Mouse (Mus musculus): ENCODE measurements at regions not wholly inside any gene's neighbourhood (a gene's known extent, or its start where the extent isn't known, plus 50 kb on each side); places are given as distances from the start of the nearest gene placed in this dataset.
A peak's percentile ranks its signal among the peaks of the same experiment; 100 is the strongest.

DNA sequence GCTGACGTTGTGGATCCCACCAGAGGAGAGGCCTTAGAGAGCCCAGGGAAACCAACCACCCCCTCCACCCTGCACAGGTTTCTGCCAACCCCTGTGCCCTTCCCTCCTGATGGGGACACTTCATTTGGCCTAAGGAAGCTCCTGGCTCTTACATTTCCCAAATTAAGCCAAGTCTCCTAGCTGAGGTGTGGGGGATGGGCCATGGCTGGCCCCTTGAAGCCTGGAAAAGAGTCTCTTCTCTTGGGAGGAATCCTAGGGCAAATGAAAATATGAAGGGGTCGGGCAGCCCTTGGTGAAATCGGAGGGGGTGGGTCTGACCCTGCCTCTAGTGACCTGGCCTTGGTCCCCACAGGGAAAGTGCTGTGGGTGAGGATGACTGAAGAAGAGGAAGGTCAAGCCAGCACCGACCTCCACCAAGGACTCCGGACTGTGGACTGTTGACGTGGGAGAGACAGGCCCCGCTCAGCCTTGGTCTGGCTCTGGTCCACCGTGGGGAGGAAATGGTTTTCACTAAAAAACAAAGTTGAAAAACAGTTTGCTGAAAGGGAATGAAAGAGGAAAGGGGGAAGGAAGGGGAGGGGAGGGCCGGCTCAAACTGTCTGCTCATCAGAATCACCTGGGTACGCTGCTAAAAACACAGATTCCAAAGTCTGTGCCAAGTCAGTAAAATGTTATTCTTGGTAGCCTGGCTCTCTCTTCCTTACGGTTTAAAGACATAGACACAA, 150.0 kb downstream of the Zfp36l2 start:
- Histone ChIP-seq H3K27ac (replicated peaks; ENCODE audit: low read depth, low read length) (0 out of 2 replicates have a peak overlapping the region, but pooled peaks have one; percentile 13), H3K9me3 (replicated peaks; ENCODE audit: control insufficient read depth, low read length) (no peaks in the 10 kb centered on the region), H3K36me3 (replicated peaks; ENCODE audit: control insufficient read depth, insufficient read depth, low read depth, low read length) (no peaks in the 10 kb centered on the region), H3K9ac (replicated peaks; ENCODE audit: low read length) (no peak overlapping the region), H3K4me1 (ENCODE audit: control insufficient read depth, insufficient read depth, low read length) (peaks cover 4% of the 10 kb centered on the region), H3K27me3 (ENCODE audit: control insufficient read depth, insufficient read depth, low read length) (no peaks in the 10 kb centered on the region), H3K4me3 (ENCODE audit: low read depth, low read length) (no peak overlapping the region), H3K4me2 (ENCODE audit: low read depth, low read length) (no peak overlapping the region)
- DNase-seq (ENCODE audit: low spot score) (no peak), ATAC-seq (replicated peaks; ENCODE audit: insufficient number of reproducible peaks, low FRiP score, low TSS enrichment, low read depth) (no peak)
- WGBS = 65% methylated on average over 11 of the region's 11 CpGs

DNA sequence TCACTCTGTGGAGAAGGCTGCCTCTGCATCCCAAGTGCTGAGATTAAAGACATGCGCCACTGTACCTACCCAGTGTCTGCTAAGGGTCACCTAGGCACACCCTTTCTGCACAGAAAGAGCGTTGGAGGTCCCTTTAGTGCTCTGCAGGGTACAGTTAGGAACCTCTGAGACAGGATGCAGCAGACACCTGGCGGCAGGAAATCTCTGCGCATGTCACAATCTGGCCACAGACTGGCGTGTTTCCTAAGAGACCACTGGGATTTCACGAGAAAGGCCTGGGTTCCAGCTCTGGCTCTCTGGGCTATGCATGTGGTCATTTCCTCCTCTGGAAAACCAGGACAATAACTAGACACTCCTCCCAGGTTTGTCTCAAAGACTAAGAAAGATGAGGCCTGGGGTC, 151.7 kb downstream of the Zfp36l2 start:
- Histone ChIP-seq H3K4me1 (ENCODE audit: control insufficient read depth, insufficient read depth, low read length) (peaks cover 8% of the 10 kb centered on the region), H3K36me3 (replicated peaks; ENCODE audit: control insufficient read depth, insufficient read depth, low read depth, low read length) (no peaks in the 10 kb centered on the region), H3K4me3 (ENCODE audit: low read depth, low read length) (no peak overlapping the region), H3K9ac (replicated peaks; ENCODE audit: low read length) (no peak overlapping the region), H3K27me3 (ENCODE audit: control insufficient read depth, insufficient read depth, low read length) (no peaks in the 10 kb centered on the region), H3K9me3 (replicated peaks; ENCODE audit: control insufficient read depth, low read length) (no peaks in the 10 kb centered on the region), H3K27ac (replicated peaks; ENCODE audit: low read depth, low read length) (no peak overlapping the region), H3K4me2 (ENCODE audit: low read depth, low read length) (no peak overlapping the region)
- no peak for ATAC-seq (replicated peaks; ENCODE audit: insufficient number of reproducible peaks, low FRiP score, low TSS enrichment, low read depth)
- DNase-seq (ENCODE audit: low spot score) = no peak
- WGBS = 87% methylated on average over 6 of the region's 6 CpGs

DNA sequence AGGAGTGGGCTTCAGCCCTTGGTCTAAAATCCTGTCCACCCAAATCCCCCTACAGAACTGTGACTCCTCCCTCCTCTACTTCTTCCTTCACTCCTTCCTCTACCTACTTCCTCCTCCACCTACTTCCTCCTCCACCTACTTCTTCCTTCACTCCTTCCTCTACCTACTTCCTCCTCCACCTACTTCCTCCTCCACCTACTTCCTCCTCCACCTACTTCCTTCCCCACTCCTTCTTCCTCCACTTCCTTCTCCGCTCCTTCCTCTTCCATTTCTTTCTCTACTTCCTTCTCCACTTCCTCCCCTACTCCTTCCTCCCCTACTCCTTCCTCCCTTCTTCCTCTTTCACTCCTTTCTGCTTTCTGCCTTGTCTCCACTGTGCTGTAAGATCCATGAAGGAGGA, 152.9 kb downstream of the Zfp36l2 start:
- no peak overlapping the region for H3K27ac ChIP-seq (replicated peaks; ENCODE audit: low read depth, low read length)
- WGBS = 100% methylated on average over 1 of the region's 1 CpGs

DNA sequence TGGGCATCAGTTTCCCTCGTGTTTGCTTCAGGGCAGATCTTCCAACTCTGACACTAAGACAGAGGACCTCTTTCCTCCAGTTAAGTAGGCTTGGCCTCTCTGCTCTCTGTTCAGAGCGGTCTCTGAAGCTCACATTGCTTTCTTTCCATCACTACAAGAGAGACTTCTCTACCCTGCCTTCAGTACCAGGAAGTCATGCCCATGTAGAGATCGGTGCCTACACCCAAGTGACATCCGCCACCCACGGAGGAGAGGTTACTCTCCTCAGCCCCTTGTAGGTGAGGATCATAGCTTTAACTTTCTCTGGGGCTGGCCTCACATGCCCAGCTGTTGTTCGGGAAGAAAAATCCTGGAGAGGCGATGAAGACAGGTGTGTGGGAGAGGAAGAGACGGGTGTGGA, 155.3 kb downstream of the Zfp36l2 start:
- H3K4me1 ChIP-seq (ENCODE audit: control insufficient read depth, insufficient read depth, low read length) = peaks cover 4% of the 10 kb centered on the region; the same call in 1 of the 2 replicates
- DNase-seq (ENCODE audit: low spot score) (no peak), ATAC-seq (replicated peaks; ENCODE audit: insufficient number of reproducible peaks, low FRiP score, low TSS enrichment, low read depth) (no peak)
- H3K4me3 ChIP-seq (ENCODE audit: low read depth, low read length) = no peak overlapping the region
- no peak overlapping the region for H3K9ac ChIP-seq (replicated peaks; ENCODE audit: low read length)
- WGBS = 86% methylated on average over 8 of the region's 8 CpGs
- H3K4me2 ChIP-seq (ENCODE audit: low read depth, low read length) = no peak overlapping the region
- no peaks in the 10 kb centered on the region for H3K9me3 ChIP-seq (replicated peaks; ENCODE audit: control insufficient read depth, low read length)
- no peaks in the 10 kb centered on the region for H3K36me3 ChIP-seq (replicated peaks; ENCODE audit: control insufficient read depth, insufficient read depth, low read depth, low read length)
- H3K27ac ChIP-seq (replicated peaks; ENCODE audit: low read depth, low read length) = no peak overlapping the region
- no peaks in the 10 kb centered on the region for H3K27me3 ChIP-seq (ENCODE audit: control insufficient read depth, insufficient read depth, low read length)

More for the DNA sequence above, 152.9 kb downstream of the Zfp36l2 start:
- Histone ChIP-seq H3K4me1 (ENCODE audit: control insufficient read depth, insufficient read depth, low read length) (peaks cover 8% of the 10 kb centered on the region), H3K4me3 (ENCODE audit: low read depth, low read length) (no peak overlapping the region), H3K27me3 (ENCODE audit: control insufficient read depth, insufficient read depth, low read length) (no peaks in the 10 kb centered on the region), H3K9ac (replicated peaks; ENCODE audit: low read length) (no peak overlapping the region), H3K9me3 (replicated peaks; ENCODE audit: control insufficient read depth, low read length) (no peaks in the 10 kb centered on the region), H3K4me2 (ENCODE audit: low read depth, low read length) (no peak overlapping the region), H3K36me3 (replicated peaks; ENCODE audit: control insufficient read depth, insufficient read depth, low read depth, low read length) (no peaks in the 10 kb centered on the region)
- ATAC-seq (replicated peaks; ENCODE audit: insufficient number of reproducible peaks, low FRiP score, low TSS enrichment, low read depth) (no peak), DNase-seq (ENCODE audit: low spot score) (no peak)

DNA sequence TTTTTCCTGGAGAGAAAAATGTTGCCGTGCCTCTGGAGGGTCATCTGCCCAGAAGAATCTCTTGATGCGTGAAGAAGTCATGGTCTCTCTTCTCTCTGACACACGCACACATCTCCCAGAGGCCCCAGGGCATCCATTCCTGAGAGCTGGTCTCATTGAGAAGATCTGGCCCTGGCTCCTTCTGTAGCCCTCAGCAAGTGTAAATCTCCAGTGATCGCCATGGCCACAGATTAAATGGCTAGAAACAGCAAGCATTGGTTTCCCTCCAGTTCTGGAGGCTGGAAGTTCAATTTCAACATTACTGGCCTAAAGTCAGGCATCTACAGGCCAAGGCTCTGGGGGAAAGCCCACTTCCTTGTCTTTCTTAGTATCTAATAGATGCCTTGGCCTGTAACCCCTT, 155.9 kb downstream of the Zfp36l2 start:
- DNase-seq (ENCODE audit: low spot score) (no peak), ATAC-seq (replicated peaks; ENCODE audit: insufficient number of reproducible peaks, low FRiP score, low TSS enrichment, low read depth) (no peak)
- Histone ChIP-seq H3K27me3 (ENCODE audit: control insufficient read depth, insufficient read depth, low read length) (no peaks in the 10 kb centered on the region), H3K4me2 (ENCODE audit: low read depth, low read length) (no peak overlapping the region), H3K9ac (replicated peaks; ENCODE audit: low read length) (no peak overlapping the region), H3K27ac (replicated peaks; ENCODE audit: low read depth, low read length) (no peak overlapping the region), H3K36me3 (replicated peaks; ENCODE audit: control insufficient read depth, insufficient read depth, low read depth, low read length) (no peaks in the 10 kb centered on the region), H3K9me3 (replicated peaks; ENCODE audit: control insufficient read depth, low read length) (no peaks in the 10 kb centered on the region), H3K4me1 (ENCODE audit: control insufficient read depth, insufficient read depth, low read length) (peaks cover 4% of the 10 kb centered on the region; the same call in 1 of the 2 replicates), H3K4me3 (ENCODE audit: low read depth, low read length) (no peak overlapping the region)
- WGBS = 66% methylated on average over 4 of the region's 4 CpGs

DNA sequence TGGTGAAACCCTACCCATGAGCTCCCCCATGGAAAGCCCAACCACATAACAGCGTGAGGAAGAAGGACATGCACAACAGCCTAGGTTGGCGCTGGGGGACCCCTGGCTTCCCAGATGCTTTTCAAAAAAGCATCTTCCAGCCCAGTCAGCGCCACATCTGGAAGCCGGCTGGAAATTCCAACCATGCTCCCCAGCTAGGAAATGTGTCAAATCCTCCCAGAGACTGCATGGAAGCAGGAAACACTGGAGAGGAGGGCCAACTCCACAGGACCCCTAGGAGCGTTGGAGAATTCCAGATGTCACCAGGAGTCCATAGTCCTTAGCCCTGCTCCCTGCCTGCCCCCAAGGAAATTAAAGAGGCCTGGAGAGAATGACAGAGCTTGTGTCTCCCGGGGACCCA, 156.4 kb downstream of the Zfp36l2 start:
- no peaks in the 10 kb centered on the region for H3K36me3 ChIP-seq (replicated peaks; ENCODE audit: control insufficient read depth, insufficient read depth, low read depth, low read length)
- peaks cover 4% of the 10 kb centered on the region; the same call in 1 of the 2 replicates for H3K4me1 ChIP-seq (ENCODE audit: control insufficient read depth, insufficient read depth, low read length)
- no peak for ATAC-seq (replicated peaks; ENCODE audit: insufficient number of reproducible peaks, low FRiP score, low TSS enrichment, low read depth)
- H3K4me3 ChIP-seq (ENCODE audit: low read depth, low read length) = no peak overlapping the region
- no peaks in the 10 kb centered on the region for H3K9me3 ChIP-seq (replicated peaks; ENCODE audit: control insufficient read depth, low read length)
- H3K4me2 ChIP-seq (ENCODE audit: low read depth, low read length) = no peak overlapping the region
- no peak overlapping the region for H3K27ac ChIP-seq (replicated peaks; ENCODE audit: low read depth, low read length)
- peak; percentile 69 for DNase-seq (ENCODE audit: low spot score)
- WGBS = 38% methylated on average over 6 of the region's 6 CpGs
- H3K27me3 ChIP-seq (ENCODE audit: control insufficient read depth, insufficient read depth, low read length) = no peaks in the 10 kb centered on the region
- H3K9ac ChIP-seq (replicated peaks; ENCODE audit: low read length) = no peak overlapping the region

DNA sequence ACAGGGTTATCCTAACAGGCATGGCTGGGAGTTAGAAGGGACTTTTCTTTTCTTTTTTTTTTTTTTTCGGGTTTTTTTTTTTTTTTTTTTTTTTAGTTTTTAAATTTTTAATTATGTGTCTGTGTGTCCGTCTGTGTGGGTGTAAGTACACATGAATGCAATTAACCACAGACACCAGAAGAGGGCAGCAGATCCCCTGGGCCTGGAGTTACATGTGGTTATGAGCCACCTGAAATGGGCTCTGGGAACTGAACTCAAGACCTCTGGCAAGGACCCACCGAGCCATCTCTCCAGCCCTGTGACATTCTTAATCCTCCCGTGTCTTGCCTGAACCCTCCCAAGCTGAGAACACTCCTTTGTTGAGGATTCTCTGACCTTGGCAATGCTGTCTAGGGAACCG, 157.0 kb downstream of the Zfp36l2 start:
- H3K9me3 ChIP-seq (replicated peaks; ENCODE audit: control insufficient read depth, low read length) = no peaks in the 10 kb centered on the region
- no peak overlapping the region for H3K4me3 ChIP-seq (ENCODE audit: low read depth, low read length)
- 86% methylated on average over 5 of the region's 5 CpGs for WGBS
- DNase-seq (ENCODE audit: low spot score) = peak; percentile 31
- no peaks in the 10 kb centered on the region for H3K27me3 ChIP-seq (ENCODE audit: control insufficient read depth, insufficient read depth, low read length)
- no peaks in the 10 kb centered on the region for H3K36me3 ChIP-seq (replicated peaks; ENCODE audit: control insufficient read depth, insufficient read depth, low read depth, low read length)
- peaks cover 9% of the 10 kb centered on the region; the same call in 1 of the 2 replicates for H3K4me1 ChIP-seq (ENCODE audit: control insufficient read depth, insufficient read depth, low read length)
- no peak for ATAC-seq (replicated peaks; ENCODE audit: insufficient number of reproducible peaks, low FRiP score, low TSS enrichment, low read depth)
- no peak overlapping the region for H3K27ac ChIP-seq (replicated peaks; ENCODE audit: low read depth, low read length)
- H3K9ac ChIP-seq (replicated peaks; ENCODE audit: low read length) = no peak overlapping the region
- no peak overlapping the region for H3K4me2 ChIP-seq (ENCODE audit: low read depth, low read length)

DNA sequence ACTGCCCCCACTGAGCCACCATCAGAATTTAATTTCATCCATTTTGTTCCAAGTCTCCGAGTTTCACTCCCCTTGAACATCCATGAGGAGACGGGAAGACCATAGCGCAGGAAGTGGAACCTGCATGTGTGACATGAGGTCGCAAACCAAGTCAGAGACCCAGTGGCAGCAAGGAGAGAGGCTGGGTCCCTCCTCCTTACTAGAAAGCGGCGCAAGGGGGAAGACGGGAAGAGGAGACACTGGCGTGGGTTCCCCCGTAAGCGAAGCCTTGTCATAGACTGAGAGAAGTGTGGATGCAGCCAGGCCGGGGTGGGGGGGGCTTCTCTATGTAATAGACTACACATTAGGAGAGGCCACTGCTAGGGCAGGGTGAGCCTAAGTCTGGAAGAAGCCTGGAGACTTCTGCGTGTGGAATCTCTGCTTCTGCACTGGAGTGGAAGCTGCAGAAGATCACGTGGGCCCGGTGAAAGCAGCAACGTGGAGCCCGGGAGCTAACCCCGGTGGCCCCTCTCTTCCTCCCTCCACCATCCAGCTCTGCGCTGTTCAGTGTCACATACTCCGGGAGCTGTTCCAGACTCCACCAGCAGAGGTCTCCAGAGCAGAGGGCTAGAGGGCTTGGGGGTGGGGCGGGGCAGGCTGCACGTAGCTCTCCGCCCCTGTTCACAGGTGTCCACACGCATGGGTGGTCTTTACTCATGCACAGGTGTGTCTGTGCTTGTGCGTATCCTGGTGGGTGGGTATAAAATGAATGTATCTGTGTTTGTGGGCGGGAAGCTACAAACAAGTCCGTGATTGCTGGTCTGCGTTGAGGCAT, 159.4 kb downstream of the Zfp36l2 start:
- DNase-seq (ENCODE audit: low spot score) (peak; percentile 94), ATAC-seq (replicated peaks; ENCODE audit: insufficient number of reproducible peaks, low FRiP score, low TSS enrichment, low read depth) (peak; percentile 82)
- Histone ChIP-seq H3K4me1 (ENCODE audit: control insufficient read depth, insufficient read depth, low read length) (peaks cover 9% of the 10 kb centered on the region; the same call in 1 of the 2 replicates), H3K4me3 (ENCODE audit: low read depth, low read length) (no peak overlapping the region), H3K27me3 (ENCODE audit: control insufficient read depth, insufficient read depth, low read length) (no peaks in the 10 kb centered on the region), H3K27ac (replicated peaks; ENCODE audit: low read depth, low read length) (no peak overlapping the region), H3K9ac (replicated peaks; ENCODE audit: low read length) (peak overlapping the region; percentile 26), H3K36me3 (replicated peaks; ENCODE audit: control insufficient read depth, insufficient read depth, low read depth, low read length) (no peaks in the 10 kb centered on the region), H3K4me2 (ENCODE audit: low read depth, low read length) (peak overlapping the region; percentile 21; the same call in 1 of the 2 replicates), H3K9me3 (replicated peaks; ENCODE audit: control insufficient read depth, low read length) (no peaks in the 10 kb centered on the region)
- WGBS = 24% methylated on average over 26 of the region's 27 CpGs
